Mouse (Mus musculus) cerebellum, adult 2 months (tissue): ENCODE results near the gene Gm21454.
"Not testable (repeated sequence)": the region's sequence is repeated elsewhere in the genome, so short reads cannot be mapped to it uniquely, and the experiment has no call there.

Experiments
- CTCF ChIP-seq: fragments of 200-500 bp; IDR thresholded peaks from 2 replicates; pipeline ENCODE4 v1.5.1; 2011; ENCODE audit warnings: low read depth, mild to moderate bottlenecking, control low read depth, low read length, moderate library complexity, borderline replicate concordance; ENCODE audit not compliant: insufficient read depth
- POLR2A ChIP-seq: fragments of 200-500 bp; IDR thresholded peaks from 2 replicates; pipeline ENCODE4 v1.6.1; 2011; ENCODE audit warnings: low read length, control low read depth, borderline replicate concordance; ENCODE audit not compliant: insufficient read depth

DNA sequence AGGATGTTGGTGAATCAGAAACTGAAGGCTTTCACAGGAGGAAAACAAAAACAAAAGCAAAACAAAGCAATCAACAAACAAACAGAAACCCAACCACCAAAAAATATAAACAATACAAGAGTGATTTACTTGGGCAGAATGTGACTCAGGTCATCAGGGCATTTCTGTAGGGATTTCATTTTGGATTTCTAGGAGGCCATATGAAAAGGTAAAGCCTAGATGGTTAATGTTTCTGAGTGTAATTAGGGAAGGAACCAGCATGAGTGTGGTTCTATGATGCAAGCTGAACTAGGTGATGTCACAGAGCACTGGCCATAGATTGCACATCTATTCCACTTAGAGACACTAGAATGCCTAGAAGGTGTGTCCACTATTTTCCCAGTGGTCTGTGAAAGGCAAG, at the start of gene Gm21454, which contains the start of gene Gm21440:
- TF ChIP-seq CTCF, POLR2A: not testable (repeated sequence)
